Mouse (Mus musculus) brown adipose tissue, adult 24 weeks (tissue): ENCODE data around the gene Ppp2r3c. TPM values are rescaled to one million over a fixed set of nuclear protein-coding genes. Genes with fewer than 3 reads are reported as not detected.

Source experiments
- polyA plus RNA-seq: library from polyadenylated mRNA; stranded (reverse); fragments of >200 nt; gene quantifications from 2 replicates; pipeline ENCODE4 v1.2.4, GENCODE M21; 2012; ENCODE audit not compliant: missing spikeins, insufficient read depth, insufficient read length

Gene Ppp2r3c
- polyA plus RNA-seq, 1 experiment: 21.5 TPM

Other genes starting within 250 kb of the Ppp2r3c start
- gene 2700097O09Rik, start 222.9 kb downstream of the Ppp2r3c start, polyA plus RNA-seq: 9.1 and 11.2 TPM in 2 replicates
- 82.3 and 86.5 TPM in 2 replicates for gene Srp54a, start 222.7 kb downstream of the Ppp2r3c start, polyA plus RNA-seq
- 19.3 and 21.7 TPM in 2 replicates for gene Fam177a, start 178.5 kb downstream of the Ppp2r3c start, polyA plus RNA-seq
- 15.7 and 18.4 TPM in 2 replicates for gene Srp54b, start 147.9 kb downstream of the Ppp2r3c start, polyA plus RNA-seq
- 14.5 TPM in 1 of 2 replicates, not detected in the other for gene 1700047I17Rik2, start 103.4 kb downstream of the Ppp2r3c start, polyA plus RNA-seq
- 71.7 and 92.8 TPM in 2 replicates for gene Srp54c, start 72.8 kb downstream of the Ppp2r3c start, polyA plus RNA-seq
- gene 1110008L16Rik, start 3.4 kb downstream of the Ppp2r3c start, polyA plus RNA-seq: 11.8 and 16.0 TPM in 2 replicates
- gene Psma6, start 81.2 kb upstream of the Ppp2r3c start, polyA plus RNA-seq: 251 and 340 TPM in 2 replicates
- gene Nfkbia, start 189.6 kb upstream of the Ppp2r3c start, polyA plus RNA-seq: 29.4 and 35.2 TPM in 2 replicates